In genomic region chr9:22430315-22430840, GRCm38 (mm10) we compare ENCODE assay signal across 12 mouse cellular contexts. TPM values are rescaled to one million over a fixed set of nuclear protein-coding genes. Genes with fewer than 3 reads are reported as not detected.
DNase-seq lines count a peak whose midpoint lies in the region; ATAC-seq and TF ChIP-seq lines count a peak whose summit lies in the region.
"Had no signal": no experiment of that assay in that cellular context is flagged by ENCODE, and none has a peak within 500 bp of the region (broad histone marks: within the 10 kb centered on the region; RNA-seq: fewer than 3 reads in every experiment).

No protein-coding gene starts in this region.

- intact Hi-C loops in left cerebral cortex, adult 2 months (cut with DNase I) = no loop called here

- no peaks in the 10 kb centered on the region for H3K36me3 ChIP-seq in lung, embryonic 14.5 days (ENCODE audit: insufficient read depth)
- no peaks in the 10 kb centered on the region for H3K36me3 ChIP-seq in embryonic facial prominence, embryonic 10.5 days (replicated peaks)
- H3K36me3 ChIP-seq in limb, embryonic 13.5 days = no peaks in the 10 kb centered on the region; the same call in none of the 2 replicates
- no peaks in the 10 kb centered on the region for H3K36me3 ChIP-seq in forebrain, embryonic 11.5 days (ENCODE audit: control insufficient read depth, insufficient read depth, low read length)
- H3K36me3 ChIP-seq: stomach, embryonic 15.5 days had no signal

- DNase-seq in lung, embryonic 14.5 days = peak; percentile 24
- DNase-seq in lung, adult 18-20 months = no peak
- DNase-seq in embryonic facial prominence, embryonic 10.5 days (ENCODE audit: low spot score) = peak; percentile 39
- peak; percentile 16 for DNase-seq in thymus, postnatal 25 days
- no peak for DNase-seq in left cerebral cortex, adult 2 months (ENCODE audit: extremely low spot score in 1 of 2, low spot score in 2 of 2)
- no peak for DNase-seq in forebrain, embryonic 11.5 days (ENCODE audit: low spot score)

- WGBS in lung, embryonic 14.5 days = 20% methylated on average over 5 of the region's 5 CpGs
- 33% methylated on average over 5 of the region's 5 CpGs for WGBS in embryonic facial prominence, embryonic 10.5 days
- WGBS in limb, embryonic 13.5 days = 26% methylated on average over 5 of the region's 5 CpGs
- WGBS in forebrain, embryonic 11.5 days = 29% methylated on average over 5 of the region's 5 CpGs

- H3K4me3 ChIP-seq in lung, embryonic 14.5 days (ENCODE audit: low read depth, low read length) = no peak overlapping the region
- no peak overlapping the region for H3K4me3 ChIP-seq in embryonic facial prominence, embryonic 10.5 days
- H3K4me3 ChIP-seq in limb, embryonic 13.5 days = no peak overlapping the region
- H3K4me3 ChIP-seq in left cerebral cortex, adult 2 months = no peak overlapping the region
- no peak overlapping the region for H3K4me3 ChIP-seq in forebrain, embryonic 11.5 days (ENCODE audit: low read depth, low read length)
- H3K4me3 ChIP-seq: stomach, embryonic 15.5 days had no signal

- peak; percentile 42; the same call in 1 of the 2 replicates for ATAC-seq in lung, embryonic 14.5 days (ENCODE audit: insufficient read depth)
- no peak for ATAC-seq in limb, embryonic 13.5 days (ENCODE audit: low FRiP score, low read depth)
- no peak for ATAC-seq in forebrain, embryonic 11.5 days (replicated peaks; ENCODE audit: low FRiP score)
- ATAC-seq: intestine, embryonic 16.5 days had no signal

- no peaks in the 10 kb centered on the region for H3K9me3 ChIP-seq in lung, embryonic 14.5 days (ENCODE audit: low read depth, low read length)
- no peaks in the 10 kb centered on the region for H3K9me3 ChIP-seq in embryonic facial prominence, embryonic 10.5 days
- H3K9me3 ChIP-seq in limb, embryonic 13.5 days = no peaks in the 10 kb centered on the region
- no peaks in the 10 kb centered on the region for H3K9me3 ChIP-seq in forebrain, embryonic 11.5 days (ENCODE audit: control insufficient read depth, low read length)
- H3K9me3 ChIP-seq: stomach, embryonic 15.5 days had no signal

- no peak overlapping the region for H3K27ac ChIP-seq in lung, embryonic 14.5 days (ENCODE audit: low read depth)
- H3K27ac ChIP-seq in embryonic facial prominence, embryonic 10.5 days (replicated peaks) = no peak overlapping the region
- H3K27ac ChIP-seq in limb, embryonic 13.5 days = 0 out of 2 replicates have a peak overlapping the region, but pooled peaks have one; percentile 44
- H3K27ac ChIP-seq in left cerebral cortex, adult 2 months = no peak overlapping the region
- no peak overlapping the region for H3K27ac ChIP-seq in forebrain, embryonic 11.5 days (ENCODE audit: low read depth, low read length)
- H3K27ac ChIP-seq: stomach, embryonic 15.5 days had no signal

- no peak for TF ChIP-seq CTCF in lung, embryonic 14.5 days (IDR thresholded peaks at IDR 0.05; ENCODE audit: low read depth)
- no peak for TF ChIP-seq CTCF in left cerebral cortex, adult 2 months (IDR thresholded peaks at IDR 0.05)

- no peak overlapping the region for H3K9ac ChIP-seq in lung, embryonic 14.5 days
- H3K9ac ChIP-seq in limb, embryonic 13.5 days = no peak overlapping the region
- no peak overlapping the region for H3K9ac ChIP-seq in forebrain, embryonic 11.5 days (ENCODE audit: low read length)
- H3K9ac ChIP-seq: stomach, embryonic 15.5 days had no signal

- peak overlapping the region; percentile 35 for H3K4me2 ChIP-seq in lung, embryonic 14.5 days
- H3K4me2 ChIP-seq in limb, embryonic 13.5 days (replicated peaks) = peak overlapping the region; percentile 42
- no peak overlapping the region for H3K4me2 ChIP-seq in forebrain, embryonic 11.5 days (ENCODE audit: low read depth, low read length, severe bottlenecking)

- H3K4me1 ChIP-seq in lung, embryonic 14.5 days (ENCODE audit: insufficient read depth) = 0 out of 2 replicates have a peak, but pooled peaks cover 5% of the 10 kb centered on the region
- H3K4me1 ChIP-seq in embryonic facial prominence, embryonic 10.5 days = peaks cover 27% of the 10 kb centered on the region
- peaks cover 35% of the 10 kb centered on the region for H3K4me1 ChIP-seq in limb, embryonic 13.5 days
- peaks cover 4% of the 10 kb centered on the region; the same call in 1 of the 2 replicates for H3K4me1 ChIP-seq in forebrain, embryonic 11.5 days (replicated peaks; ENCODE audit: control insufficient read depth, insufficient read depth, low read length)

- H3K27me3 ChIP-seq in lung, embryonic 14.5 days (ENCODE audit: insufficient read depth, low read length) = no peaks in the 10 kb centered on the region
- no peaks in the 10 kb centered on the region for H3K27me3 ChIP-seq in embryonic facial prominence, embryonic 10.5 days (replicated peaks; ENCODE audit: low read depth, poor library complexity, severe bottlenecking)
- H3K27me3 ChIP-seq in limb, embryonic 13.5 days = peaks cover 2% of the 10 kb centered on the region; the same call in 1 of the 2 replicates
- no peaks in the 10 kb centered on the region for H3K27me3 ChIP-seq in forebrain, embryonic 11.5 days (ENCODE audit: control insufficient read depth, insufficient read depth, low read length)
- H3K27me3 ChIP-seq: stomach, embryonic 15.5 days had no signal

RNA-seq across cellular contexts. Expression of gene 9530077C05Rik, which starts 19.1 kb away (rescaled TPM):
- polyA plus RNA-seq in lung, embryonic 14.5 days (2014; fragmentation: Nextera tagmentation; extraction: Ambion mirVana) = 4.9 and 5.6 TPM in 2 replicates
- polyA plus RNA-seq in embryonic facial prominence, embryonic 10.5 days (2016; fragmentation: Nextera tagmentation; extraction: Ambion mirVana) = 6.2 and 6.8 TPM in 2 replicates
- 5.8 and 6.3 TPM in 2 replicates for polyA plus RNA-seq in limb, embryonic 13.5 days (2015; fragmentation: Nextera tagmentation; extraction: Ambion mirVana)
- total RNA-seq in left cerebral cortex, adult 2 months (2021) = 10 to 100 TPM in 1 of 2 experiments, 1 to 10 TPM in 1; 7.0 to 10.0 TPM
- 12.6 and 12.7 TPM in 2 replicates for polyA plus RNA-seq in forebrain, embryonic 11.5 days (2014; fragmentation: Nextera tagmentation; extraction: Ambion mirVana)

RNA-seq across cellular contexts. Expression of gene Gm17545, which starts 23.7 kb away (rescaled TPM):
- polyA plus RNA-seq in lung, embryonic 14.5 days (2014; fragmentation: Nextera tagmentation; extraction: Ambion mirVana) = not detected in 2 replicates
- not detected in 2 replicates for polyA plus RNA-seq in embryonic facial prominence, embryonic 10.5 days (2016; fragmentation: Nextera tagmentation; extraction: Ambion mirVana)
- not detected in 2 replicates for polyA plus RNA-seq in limb, embryonic 13.5 days (2015; fragmentation: Nextera tagmentation; extraction: Ambion mirVana)
- not detected for total RNA-seq in left cerebral cortex, adult 2 months (2021)
- polyA plus RNA-seq in forebrain, embryonic 11.5 days (2014; fragmentation: Nextera tagmentation; extraction: Ambion mirVana) = not detected in 2 replicates
- total RNA-seq: megakaryocyte, adult 5-6 weeks; neutrophil, adult 5-6 weeks had no signal
- polyA plus RNA-seq: activated CD4-positive, CD25-positive, alpha-beta regulatory T cell, adult 4 months; intestine, embryonic 16.5 days; stomach, embryonic 15.5 days had no signal

RNA-seq across cellular contexts. Expression of gene Rp9, which starts 39.2 kb away (rescaled TPM):
- 65.7 and 71.0 TPM in 2 replicates for polyA plus RNA-seq in lung, embryonic 14.5 days (2014; fragmentation: Nextera tagmentation; extraction: Ambion mirVana)
- 46.9 and 51.0 TPM in 2 replicates for polyA plus RNA-seq in embryonic facial prominence, embryonic 10.5 days (2016; fragmentation: Nextera tagmentation; extraction: Ambion mirVana)
- 73.8 and 74.1 TPM in 2 replicates for polyA plus RNA-seq in limb, embryonic 13.5 days (2015; fragmentation: Nextera tagmentation; extraction: Ambion mirVana)
- total RNA-seq in left cerebral cortex, adult 2 months (2021) = 10 to 100 TPM; 39.5 to 44.5 TPM
- 50.7 and 54.5 TPM in 2 replicates for polyA plus RNA-seq in forebrain, embryonic 11.5 days (2014; fragmentation: Nextera tagmentation; extraction: Ambion mirVana)

RNA-seq across cellular contexts. Expression of gene Anln, which starts 41.4 kb away (rescaled TPM):
- polyA plus RNA-seq in lung, embryonic 14.5 days (2014; fragmentation: Nextera tagmentation; extraction: Ambion mirVana) = 68.6 and 74.1 TPM in 2 replicates
- polyA plus RNA-seq in embryonic facial prominence, embryonic 10.5 days (2016; fragmentation: Nextera tagmentation; extraction: Ambion mirVana) = 41.6 TPM in 2 replicates
- 36.6 and 40.8 TPM in 2 replicates for polyA plus RNA-seq in limb, embryonic 13.5 days (2015; fragmentation: Nextera tagmentation; extraction: Ambion mirVana)
- total RNA-seq in left cerebral cortex, adult 2 months (2021) = 1 to 10 TPM; 8.6 to 9.7 TPM
- polyA plus RNA-seq in forebrain, embryonic 11.5 days (2014; fragmentation: Nextera tagmentation; extraction: Ambion mirVana) = 48.9 and 49.7 TPM in 2 replicates

RNA-seq across cellular contexts. Expression of gene Bbs9, which starts 45.1 kb away (rescaled TPM):
- 12.5 and 17.1 TPM in 2 replicates for polyA plus RNA-seq in lung, embryonic 14.5 days (2014; fragmentation: Nextera tagmentation; extraction: Ambion mirVana)
- 11.9 and 12.9 TPM in 2 replicates for polyA plus RNA-seq in embryonic facial prominence, embryonic 10.5 days (2016; fragmentation: Nextera tagmentation; extraction: Ambion mirVana)
- polyA plus RNA-seq in limb, embryonic 13.5 days (2015; fragmentation: Nextera tagmentation; extraction: Ambion mirVana) = 13.9 and 15.9 TPM in 2 replicates
- total RNA-seq in left cerebral cortex, adult 2 months (2021) = 10 to 100 TPM; 27.7 to 29.5 TPM
- 15.5 and 18.4 TPM in 2 replicates for polyA plus RNA-seq in forebrain, embryonic 11.5 days (2014; fragmentation: Nextera tagmentation; extraction: Ambion mirVana)

Comparison
In these comparisons a context has a peak if more than half of its experiments do, and no peak if none do; other contexts are left out.
1. DNase-seq: peak in lung, embryonic 14.5 days (single experiment), embryonic facial prominence, embryonic 10.5 days (single experiment) and thymus, postnatal 25 days (single experiment); none in lung, adult 18-20 months (0 of 2), left cerebral cortex, adult 2 months (0 of 2) and forebrain, embryonic 11.5 days (single experiment).